Mouse (Mus musculus): ENCODE measurements around the gene Mlip.

The Mlip gene

GRCm38 (mm10) chr9:77353942-77354341, 1.2 kb upstream of the Mlip start:
- DNase-seq (ENCODE audit: low read depth, low spot score), result no peak

GRCm38 (mm10) chr9:77347704-77348103, 5.1 kb downstream of the Mlip start:
- no peak for DNase-seq (ENCODE audit: low read depth, low spot score)

GRCm38 (mm10) chr9:77344318-77344717, 8.5 kb downstream of the Mlip start:
- peak; percentile 44 for DNase-seq (ENCODE audit: low read depth, low spot score)

GRCm38 (mm10) chr9:77340159-77340862, 12.5 kb downstream of the Mlip start:
- DNase-seq (ENCODE audit: low read depth, low spot score), result no peak

GRCm38 (mm10) chr9:77339571-77340148, 13.1 kb downstream of the Mlip start:
- DNase-seq (ENCODE audit: low read depth, low spot score), result no peak

- no peak for DNase-seq (ENCODE audit: low read depth, low spot score)
Observed at GRCm38 (mm10) chr9:77335370-77335769, 17.4 kb downstream of the Mlip start.

- no peak for DNase-seq (ENCODE audit: low read depth, low spot score)
Observed at GRCm38 (mm10) chr9:77318346-77318745, 34.4 kb downstream of the Mlip start.

- no peak for DNase-seq (ENCODE audit: low read depth, low spot score)
Observed at GRCm38 (mm10) chr9:77310548-77310947, 42.2 kb downstream of the Mlip start.

GRCm38 (mm10) chr9:77305417-77305816, 47.4 kb downstream of the Mlip start:
- DNase-seq (ENCODE audit: low read depth, low spot score), result no peak

- no peak for DNase-seq (ENCODE audit: low read depth, low spot score)
Observed at GRCm38 (mm10) chr9:77302340-77302739, 50.4 kb downstream of the Mlip start.

- DNase-seq (ENCODE audit: low read depth, low spot score), result no peak
Observed at GRCm38 (mm10) chr9:77287958-77288357, 64.8 kb downstream of the Mlip start.

GRCm38 (mm10) chr9:77279371-77279770, 73.4 kb downstream of the Mlip start:
- no peak for DNase-seq (ENCODE audit: low read depth, low spot score)

GRCm38 (mm10) chr9:77278055-77278454, 74.7 kb downstream of the Mlip start:
- no peak for DNase-seq (ENCODE audit: low read depth, low spot score)

GRCm38 (mm10) chr9:77277270-77277669, 75.5 kb downstream of the Mlip start:
- DNase-seq (ENCODE audit: low read depth, low spot score), result no peak

GRCm38 (mm10) chr9:77276451-77277154, 76.2 kb downstream of the Mlip start:
- no peak for DNase-seq (ENCODE audit: low read depth, low spot score)

- DNase-seq (ENCODE audit: low read depth, low spot score), result no peak
Observed at GRCm38 (mm10) chr9:77272727-77273126, 80.0 kb downstream of the Mlip start.

GRCm38 (mm10) chr9:77265268-77266017, 87.3 kb downstream of the Mlip start:
- no peak for DNase-seq (ENCODE audit: low read depth, low spot score)

- DNase-seq (ENCODE audit: low read depth, low spot score), result no peak
Observed at GRCm38 (mm10) chr9:77259052-77259451, 93.7 kb downstream of the Mlip start.

GRCm38 (mm10) chr9:77258265-77258664, 94.5 kb downstream of the Mlip start:
- no peak for DNase-seq (ENCODE audit: low read depth, low spot score)

GRCm38 (mm10) chr9:77254514-77254913, 98.3 kb downstream of the Mlip start:
- DNase-seq (ENCODE audit: low read depth, low spot score), result no peak

- DNase-seq (ENCODE audit: low read depth, low spot score), result no peak
Observed at GRCm38 (mm10) chr9:77252761-77253160, 100.0 kb downstream of the Mlip start.

- DNase-seq (ENCODE audit: low read depth, low spot score), result no peak
Observed at GRCm38 (mm10) chr9:77252134-77252533, 100.6 kb downstream of the Mlip start.
